Mouse (Mus musculus): ENCODE measurements at regions not wholly inside any gene's neighbourhood (a gene's known extent, or its start where the extent isn't known, plus 50 kb on each side); places are given as distances from the start of the nearest gene placed in this dataset.

- ATAC-seq (replicated peaks; ENCODE audit: low FRiP score, low read depth), result no peak
- Histone ChIP-seq H3K4me1 (replicated peaks; ENCODE audit: insufficient read depth, low read length) (no peaks in the 10 kb centered on the region), H3K9me3 (replicated peaks; ENCODE audit: low read length) (no peaks in the 10 kb centered on the region), H3K36me3 (ENCODE audit: insufficient read depth, low read length) (no peaks in the 10 kb centered on the region), H3K4me2 (ENCODE audit: low read length) (no peak overlapping the region), H3K4me3 (replicated peaks; ENCODE audit: low read depth, low read length) (no peak overlapping the region), H3K27ac (no peak overlapping the region), H3K27me3 (ENCODE audit: insufficient read depth, low read length) (no peaks in the 10 kb centered on the region), H3K9ac (ENCODE audit: low read depth, low read length) (no peak overlapping the region)
- TF ChIP-seq CTCF (IDR thresholded peaks at IDR 0.05; ENCODE audit: low read depth), result no peak
- 24% methylated on average over 8 of the region's 8 CpGs for WGBS
- no peak for DNase-seq (ENCODE audit: low spot score)
Observed at GRCm38 (mm10) chr2:75072471-75072870, 246.9 kb downstream of the Mtx2 start.

GRCm38 (mm10) chr2:75073178-75073577 is 247.6 kb downstream of the Mtx2 start:
- ATAC-seq (replicated peaks; ENCODE audit: low FRiP score, low read depth) (no peak), DNase-seq (ENCODE audit: low spot score) (no peak)
- Histone ChIP-seq H3K27me3 (ENCODE audit: insufficient read depth, low read length) (no peaks in the 10 kb centered on the region), H3K9me3 (replicated peaks; ENCODE audit: low read length) (no peaks in the 10 kb centered on the region), H3K4me3 (replicated peaks; ENCODE audit: low read depth, low read length) (no peak overlapping the region), H3K9ac (ENCODE audit: low read depth, low read length) (no peak overlapping the region), H3K4me1 (replicated peaks; ENCODE audit: insufficient read depth, low read length) (no peaks in the 10 kb centered on the region), H3K27ac (no peak overlapping the region), H3K4me2 (ENCODE audit: low read length) (no peak overlapping the region), H3K36me3 (ENCODE audit: insufficient read depth, low read length) (no peaks in the 10 kb centered on the region)
- TF ChIP-seq CTCF (IDR thresholded peaks at IDR 0.05; ENCODE audit: low read depth), result no peak
- WGBS, result 52% methylated on average over 9 of the region's 9 CpGs

DNA sequence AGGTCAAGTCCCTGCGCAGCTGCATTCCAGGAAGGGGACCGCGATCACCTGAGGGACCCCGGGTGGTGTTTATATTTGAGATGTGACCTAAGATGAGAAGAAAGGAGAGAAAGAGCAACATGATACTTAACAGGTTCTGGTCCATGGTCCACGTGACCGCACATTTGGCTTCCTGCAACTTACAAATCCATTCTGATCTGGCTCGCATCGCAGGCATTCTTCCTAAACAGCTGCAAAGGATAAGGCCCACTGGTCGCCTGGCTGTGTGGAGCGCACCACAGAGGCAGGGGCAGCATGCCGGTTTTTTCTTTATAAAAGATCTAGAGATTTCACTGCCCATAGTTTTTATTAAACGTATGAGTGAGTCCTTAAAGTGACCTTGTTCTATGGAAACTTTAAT is 261.6 kb downstream of the Mtx2 start:
- peak; percentile 22 for DNase-seq (ENCODE audit: low spot score)
- 0 out of 2 replicates have a peak overlapping the region, but pooled peaks have one; percentile 4 for H3K4me2 ChIP-seq (ENCODE audit: low read length)

GRCm38 (mm10) chr2:75089186-75089585 is 263.6 kb downstream of the Mtx2 start:
- no peaks in the 10 kb centered on the region for H3K9me3 ChIP-seq (replicated peaks; ENCODE audit: low read length)
- ATAC-seq (replicated peaks; ENCODE audit: low FRiP score, low read depth), result no peak
- no peak overlapping the region for H3K4me3 ChIP-seq (replicated peaks; ENCODE audit: low read depth, low read length)
- no peak for TF ChIP-seq CTCF (IDR thresholded peaks at IDR 0.05; ENCODE audit: low read depth)
- no peaks in the 10 kb centered on the region for H3K27me3 ChIP-seq (ENCODE audit: insufficient read depth, low read length)
- peak; percentile 61 for DNase-seq (ENCODE audit: low spot score)
- no peaks in the 10 kb centered on the region for H3K36me3 ChIP-seq (ENCODE audit: insufficient read depth, low read length)
- WGBS, result 18% methylated on average over 8 of the region's 8 CpGs
- H3K9ac ChIP-seq (ENCODE audit: low read depth, low read length), result no peak overlapping the region
- H3K4me1 ChIP-seq (replicated peaks; ENCODE audit: insufficient read depth, low read length), result peaks cover 14% of the 10 kb centered on the region
- H3K27ac ChIP-seq, result no peak overlapping the region
- 0 out of 2 replicates have a peak overlapping the region, but pooled peaks have one; percentile 10 for H3K4me2 ChIP-seq (ENCODE audit: low read length)

More for the DNA sequence above, 261.6 kb downstream of the Mtx2 start:
- Histone ChIP-seq H3K4me1 (replicated peaks; ENCODE audit: insufficient read depth, low read length) (peaks cover 14% of the 10 kb centered on the region), H3K36me3 (ENCODE audit: insufficient read depth, low read length) (no peaks in the 10 kb centered on the region), H3K9me3 (replicated peaks; ENCODE audit: low read length) (no peaks in the 10 kb centered on the region), H3K4me3 (replicated peaks; ENCODE audit: low read depth, low read length) (no peak overlapping the region), H3K27ac (no peak overlapping the region), H3K27me3 (ENCODE audit: insufficient read depth, low read length) (no peaks in the 10 kb centered on the region), H3K9ac (ENCODE audit: low read depth, low read length) (no peak overlapping the region)
- no peak for ATAC-seq (replicated peaks; ENCODE audit: low FRiP score, low read depth)
- TF ChIP-seq CTCF (IDR thresholded peaks at IDR 0.05; ENCODE audit: low read depth), result no peak
- WGBS, result 26% methylated on average over 12 of the region's 12 CpGs

GRCm38 (mm10) chr2:75089616-75090015 is 264.0 kb downstream of the Mtx2 start:
- DNase-seq (ENCODE audit: low spot score) (no peak), ATAC-seq (replicated peaks; ENCODE audit: low FRiP score, low read depth) (no peak)
- Histone ChIP-seq H3K4me1 (replicated peaks; ENCODE audit: insufficient read depth, low read length) (peaks cover 14% of the 10 kb centered on the region), H3K4me2 (ENCODE audit: low read length) (0 out of 2 replicates have a peak overlapping the region, but pooled peaks have one; percentile 10), H3K36me3 (ENCODE audit: insufficient read depth, low read length) (no peaks in the 10 kb centered on the region), H3K9me3 (replicated peaks; ENCODE audit: low read length) (no peaks in the 10 kb centered on the region), H3K4me3 (replicated peaks; ENCODE audit: low read depth, low read length) (no peak overlapping the region), H3K27me3 (ENCODE audit: insufficient read depth, low read length) (no peaks in the 10 kb centered on the region), H3K27ac (no peak overlapping the region), H3K9ac (ENCODE audit: low read depth, low read length) (no peak overlapping the region)
- TF ChIP-seq CTCF (IDR thresholded peaks at IDR 0.05; ENCODE audit: low read depth), result no peak
- 14% methylated on average over 6 of the region's 6 CpGs for WGBS

- Histone ChIP-seq H3K27me3 (ENCODE audit: insufficient read depth, low read length) (no peaks in the 10 kb centered on the region), H3K4me3 (replicated peaks; ENCODE audit: low read depth, low read length) (no peak overlapping the region), H3K9me3 (replicated peaks; ENCODE audit: low read length) (no peaks in the 10 kb centered on the region), H3K9ac (ENCODE audit: low read depth, low read length) (no peak overlapping the region), H3K4me1 (replicated peaks; ENCODE audit: insufficient read depth, low read length) (peaks cover 14% of the 10 kb centered on the region), H3K27ac (no peak overlapping the region), H3K36me3 (ENCODE audit: insufficient read depth, low read length) (no peaks in the 10 kb centered on the region), H3K4me2 (ENCODE audit: low read length) (no peak overlapping the region)
- no peak for ATAC-seq (replicated peaks; ENCODE audit: low FRiP score, low read depth)
- DNase-seq (ENCODE audit: low spot score), result no peak
- WGBS, result 18% methylated on average over 16 of the region's 16 CpGs
- TF ChIP-seq CTCF (IDR thresholded peaks at IDR 0.05; ENCODE audit: low read depth), result no peak
Observed at GRCm38 (mm10) chr2:75090439-75090838, 264.8 kb downstream of the Mtx2 start.

DNA sequence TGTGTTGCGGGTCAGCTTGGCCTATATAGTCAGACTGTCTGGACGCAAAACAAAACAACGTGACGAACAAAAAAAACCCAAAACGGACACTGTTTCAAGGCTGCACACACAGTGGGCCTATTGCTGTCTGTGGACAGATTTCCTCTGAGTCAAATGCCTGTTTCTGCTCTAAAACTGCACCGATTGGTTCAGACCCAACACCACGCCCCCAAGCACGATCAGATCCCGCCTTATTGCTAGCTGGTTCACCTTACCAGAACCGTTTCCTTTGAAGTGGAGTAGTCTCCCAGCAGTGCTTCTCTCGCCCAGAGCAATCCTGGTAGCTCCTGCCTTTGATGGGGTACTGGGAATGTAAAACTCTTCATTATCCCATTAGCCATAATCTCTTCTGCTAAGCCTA is 275.9 kb downstream of the Mtx2 start:
- Histone ChIP-seq H3K4me1 (replicated peaks; ENCODE audit: insufficient read depth, low read length) (no peaks in the 10 kb centered on the region; the same call in 1 of the 2 replicates), H3K9me3 (replicated peaks; ENCODE audit: low read length) (no peaks in the 10 kb centered on the region), H3K9ac (ENCODE audit: low read depth, low read length) (no peak overlapping the region), H3K36me3 (ENCODE audit: insufficient read depth, low read length) (no peaks in the 10 kb centered on the region), H3K4me3 (replicated peaks; ENCODE audit: low read depth, low read length) (no peak overlapping the region), H3K27me3 (ENCODE audit: insufficient read depth, low read length) (no peaks in the 10 kb centered on the region), H3K4me2 (ENCODE audit: low read length) (no peak overlapping the region), H3K27ac (no peak overlapping the region)
- 0 out of 2 replicates have a peak, but pooled peaks have one; percentile 21 for ATAC-seq (replicated peaks; ENCODE audit: low FRiP score, low read depth)
- peak; percentile 56 for DNase-seq (ENCODE audit: low spot score)
- 31% methylated on average over 11 of the region's 11 CpGs for WGBS
- TF ChIP-seq CTCF (IDR thresholded peaks at IDR 0.05; ENCODE audit: low read depth), result no peak
